Mouse (Mus musculus) forebrain, embryonic 14.5 days (tissue): ENCODE measurements around the gene Celf2. TPM values are rescaled to one million over a fixed set of nuclear protein-coding genes. Genes with fewer than 3 reads are reported as not detected.

Experiments used
- ATAC-seq: fragments of 200-750 bp; cut with Nextera tagmentation; 2 replicates; pipeline ENCODE4 v1.8.0; 2017; ENCODE audit warnings: mild to moderate bottlenecking, moderate library complexity
- DNase-seq: peaks from one replicate; pipeline ENCODE4 v3.0.0-alpha.2; 2015; ENCODE audit warnings: low spot score
- H3K27ac ChIP-seq: fragments of 300-500 bp; sonication (generic); 2 replicates; pipeline ENCODE4 v1.5.1; 2014; ENCODE audit warnings: low read depth, mild to moderate bottlenecking, control low read depth, low read length, moderate library complexity
- H3K27me3 ChIP-seq: fragments of 300-500 bp; sonication (generic); replicated peaks from 2 replicates; pipeline ENCODE4 v1.6.1; 2014; ENCODE audit warnings: low read length, control low read depth, mixed read lengths; ENCODE audit not compliant: control insufficient read depth, insufficient read depth
- H3K36me3 ChIP-seq: fragments of 300-500 bp; sonication (generic); 2 replicates; pipeline ENCODE4 v1.6.1; 2014; ENCODE audit warnings: low read length, control low read depth; ENCODE audit not compliant: control insufficient read depth, insufficient read depth
- H3K4me1 ChIP-seq: fragments of 300-500 bp; sonication (generic); 2 replicates; pipeline ENCODE4 v1.6.1; 2014; ENCODE audit warnings: antibody characterized with exemption, low read length, control low read depth; ENCODE audit not compliant: control insufficient read depth, insufficient read depth
- H3K4me2 ChIP-seq: fragments of 300-500 bp; sonication (generic); 2 replicates; pipeline ENCODE4 v1.6.1; 2014; ENCODE audit warnings: mild to moderate bottlenecking, control low read depth, low read length
- H3K4me3 ChIP-seq: fragments of 300-500 bp; sonication (generic); 2 replicates; pipeline ENCODE4 v1.5.1; 2014; ENCODE audit warnings: low read depth, low read length, control low read depth
- H3K9ac ChIP-seq: fragments of 300-500 bp; sonication (generic); 2 replicates; pipeline ENCODE4 v1.6.1; 2014; ENCODE audit warnings: mild to moderate bottlenecking, low read length, control low read depth, moderate library complexity
- H3K9me3 ChIP-seq: fragments of 300-500 bp; sonication (generic); replicated peaks from 2 replicates; pipeline ENCODE4 v1.6.1; 2016; ENCODE audit warnings: low read length, control low read depth, mixed read lengths; ENCODE audit not compliant: control insufficient read depth
- WGBS: fragments of 180-500 bp; shearing (Covaris S2); extraction: QIAGEN DNeasy Blood & Tissue Kit; methylation state at CpG from one replicate; pipeline ENCODE4 v1.1.7; 2014; 5-methylcytosine and 5-hydroxymethylcytosine counted together
- polyA plus RNA-seq: library from polyadenylated mRNA; unstranded; fragments of >200 nt; fragmentation: Nextera tagmentation; extraction: Ambion mirVana; gene quantifications from 2 replicates; pipeline ENCODE4 v1.2.1, GENCODE M21; 2014

The Celf2 gene
- polyA plus RNA-seq, 1 experiment from 2014 or later, result 198 TPM

DNA sequence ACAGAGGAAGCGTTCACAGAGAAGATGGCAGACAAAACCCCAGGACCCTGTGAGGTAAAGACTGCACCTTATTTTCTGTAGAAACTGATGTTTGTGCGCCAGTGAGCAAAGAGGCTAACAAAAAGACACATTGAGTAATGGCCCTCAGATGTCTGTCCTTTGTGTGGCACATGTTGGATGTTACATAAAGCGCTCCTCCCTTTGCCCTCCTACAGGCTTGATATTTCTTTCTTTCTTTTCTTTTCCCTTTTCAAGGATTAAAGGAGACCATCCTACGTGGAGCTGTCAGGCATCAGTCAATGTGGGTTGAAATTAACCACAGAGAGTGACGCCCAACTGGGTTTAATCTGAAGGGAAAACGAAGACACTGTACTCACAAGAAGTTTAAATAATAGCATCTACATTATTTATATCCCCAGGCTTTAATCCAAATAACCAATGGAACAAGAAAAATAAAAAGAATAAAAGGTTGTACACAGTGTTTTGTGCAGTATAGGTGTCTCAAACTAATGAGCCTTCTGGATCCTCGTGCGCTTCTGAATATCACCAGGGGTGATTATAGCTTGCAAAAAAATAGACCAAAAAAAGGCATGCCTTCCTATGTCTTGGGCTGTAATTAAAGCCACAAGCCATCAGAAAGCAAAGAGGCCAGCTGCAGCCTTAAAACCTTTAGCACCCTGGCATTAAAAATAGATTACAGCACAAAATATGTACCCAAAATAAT is 21.3 kb upstream of the Celf2 start:
- H3K4me2 ChIP-seq, result peak overlapping the region; percentile 4; the same call in 1 of the 2 replicates
- ATAC-seq (peak; percentile 51), DNase-seq (peak; percentile 58)
- peak overlapping the region; percentile 39; the same call in 1 of the 2 replicates for H3K27ac ChIP-seq
- H3K27me3 ChIP-seq, result no peaks in the 10 kb centered on the region
- no peaks in the 10 kb centered on the region for H3K36me3 ChIP-seq
- H3K4me3 ChIP-seq, result no peak overlapping the region
- H3K4me1 ChIP-seq, result peaks cover 11% of the 10 kb centered on the region
- H3K9ac ChIP-seq, result no peak overlapping the region
- no peaks in the 10 kb centered on the region for H3K9me3 ChIP-seq
- WGBS, result 13% methylated on average over 8 of the region's 8 CpGs

DNA sequence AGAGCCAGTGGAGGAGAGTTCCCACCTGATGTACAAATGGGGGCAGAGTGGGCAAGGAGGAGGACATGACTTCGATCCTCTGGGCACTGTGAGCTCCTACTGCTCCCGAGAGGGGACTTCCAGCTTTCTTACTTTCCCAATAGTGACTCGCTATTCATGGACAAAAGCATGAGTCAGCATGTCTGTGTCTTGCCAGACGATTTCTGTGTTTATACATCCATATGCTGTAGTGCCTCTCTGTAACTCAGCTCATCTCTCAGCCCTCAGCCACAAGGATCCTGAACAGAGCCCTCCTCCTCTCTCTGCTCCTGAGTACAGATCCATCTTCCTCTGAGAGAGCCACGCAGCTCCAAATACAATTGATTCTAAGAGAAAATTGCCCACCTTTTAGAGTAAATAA is 20.3 kb upstream of the Celf2 start:
- Histone ChIP-seq H3K9ac (no peak overlapping the region), H3K27me3 (no peaks in the 10 kb centered on the region), H3K36me3 (no peaks in the 10 kb centered on the region), H3K4me1 (peaks cover 11% of the 10 kb centered on the region), H3K4me3 (no peak overlapping the region), H3K9me3 (no peaks in the 10 kb centered on the region), H3K27ac (peak overlapping the region; percentile 5; the same call in 1 of the 2 replicates), H3K4me2 (no peak overlapping the region)
- no peak for ATAC-seq
- DNase-seq, result peak; percentile 61
- 42% methylated on average over 5 of the region's 5 CpGs for WGBS

GRCm38 (mm10) chr2:7526696-7527095 is 17.3 kb upstream of the Celf2 start:
- Histone ChIP-seq H3K9me3 (no peaks in the 10 kb centered on the region), H3K4me3 (no peak overlapping the region), H3K4me1 (peaks cover 11% of the 10 kb centered on the region), H3K27ac (no peak overlapping the region), H3K36me3 (no peaks in the 10 kb centered on the region), H3K27me3 (no peaks in the 10 kb centered on the region), H3K4me2 (no peak overlapping the region), H3K9ac (no peak overlapping the region)
- DNase-seq (no peak), ATAC-seq (no peak; the same call in 1 of the 2 replicates)
- 45% methylated on average over 6 of the region's 6 CpGs for WGBS

- ATAC-seq (no peak), DNase-seq (no peak)
- 92% methylated on average over 1 of the region's 1 CpGs for WGBS
- no peaks in the 10 kb centered on the region for H3K9me3 ChIP-seq
- H3K4me2 ChIP-seq, result no peak overlapping the region
- H3K4me1 ChIP-seq, result no peaks in the 10 kb centered on the region
- H3K27ac ChIP-seq, result no peak overlapping the region
- no peak overlapping the region for H3K4me3 ChIP-seq
- no peaks in the 10 kb centered on the region for H3K36me3 ChIP-seq
- no peaks in the 10 kb centered on the region for H3K27me3 ChIP-seq
- no peak overlapping the region for H3K9ac ChIP-seq
These were observed 10.1 kb upstream of the Celf2 start for GRCm38 (mm10) chr2:7519473-7519872.

DNA sequence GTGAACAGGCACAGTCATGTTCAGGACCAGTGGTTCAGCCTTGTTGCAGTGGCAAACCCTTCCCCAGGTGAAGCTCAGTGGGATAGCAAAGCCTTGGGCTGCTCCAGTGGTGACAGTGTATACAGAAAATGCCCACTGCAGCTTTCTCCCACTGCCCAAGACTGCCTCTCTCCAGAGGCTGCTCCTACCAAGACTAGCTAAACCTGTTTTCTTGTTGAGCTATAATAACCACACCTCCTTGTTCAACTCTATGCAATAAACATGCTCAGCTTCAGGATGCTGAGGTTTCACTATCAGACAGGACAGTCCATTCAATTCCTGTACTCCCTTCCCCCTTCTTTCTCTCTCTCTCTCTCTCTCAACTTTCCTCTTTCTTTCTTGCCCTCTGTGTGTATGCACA is 15.9 kb downstream of the Celf2 start:
- ATAC-seq, result no peak

DNA sequence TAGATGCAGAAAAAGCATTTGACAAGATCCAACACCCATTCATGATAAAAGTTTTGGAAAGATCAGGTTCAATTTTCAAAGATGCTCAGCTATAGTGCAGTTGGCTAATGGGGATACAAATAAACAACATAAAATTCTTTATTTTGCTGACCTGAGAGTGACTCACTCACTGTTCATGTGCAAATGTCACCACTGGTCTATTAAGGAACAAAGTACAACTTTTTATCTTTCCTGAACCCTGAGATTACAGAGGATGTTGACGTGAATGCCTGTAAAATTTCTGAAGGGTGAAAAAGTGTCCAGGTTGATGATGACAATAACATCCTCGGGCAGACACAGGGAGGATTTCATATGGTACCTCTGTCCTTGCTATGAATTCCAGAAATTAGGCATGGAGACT is 24.4 kb downstream of the Celf2 start:
- H3K4me1 ChIP-seq, result no peaks in the 10 kb centered on the region; the same call in 1 of the 2 replicates
- H3K9me3 ChIP-seq, result no peaks in the 10 kb centered on the region
- ATAC-seq (no peak), DNase-seq (no peak)
- H3K36me3 ChIP-seq, result no peaks in the 10 kb centered on the region
- WGBS, result 81% methylated on average over 2 of the region's 2 CpGs
- H3K27ac ChIP-seq, result no peak overlapping the region
- no peaks in the 10 kb centered on the region for H3K27me3 ChIP-seq
- H3K4me3 ChIP-seq, result no peak overlapping the region
- H3K9ac ChIP-seq, result no peak overlapping the region
- H3K4me2 ChIP-seq, result no peak overlapping the region

More for the DNA sequence above, 15.9 kb downstream of the Celf2 start:
- no peak overlapping the region for H3K9ac ChIP-seq
- H3K27me3 ChIP-seq, result no peaks in the 10 kb centered on the region
- H3K4me2 ChIP-seq, result no peak overlapping the region
- DNase-seq, result no peak
- H3K9me3 ChIP-seq, result no peaks in the 10 kb centered on the region
- H3K4me1 ChIP-seq, result no peaks in the 10 kb centered on the region
- H3K4me3 ChIP-seq, result no peak overlapping the region
- no peaks in the 10 kb centered on the region for H3K36me3 ChIP-seq
- H3K27ac ChIP-seq, result no peak overlapping the region

DNA sequence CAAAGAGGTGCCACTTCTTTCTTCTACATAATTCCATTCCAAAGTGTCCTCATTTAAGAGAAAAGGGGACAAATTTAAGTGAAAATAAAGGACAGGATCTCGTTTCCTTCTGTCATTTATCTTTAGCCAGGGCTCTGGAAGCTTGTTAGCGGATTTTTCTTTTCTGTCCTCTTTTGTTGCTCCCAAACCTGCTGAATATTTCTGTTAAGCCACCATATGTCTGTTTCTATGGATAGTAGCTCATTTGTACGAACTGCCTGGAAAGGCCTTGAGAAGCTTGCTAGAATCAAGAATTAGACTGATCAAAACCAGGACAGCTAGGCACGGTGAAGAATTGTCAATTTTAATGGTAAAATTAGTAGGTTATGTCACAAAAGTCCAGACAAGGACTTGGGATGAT is 27.3 kb downstream of the Celf2 start:
- peak; percentile 21 for DNase-seq
- no peaks in the 10 kb centered on the region; the same call in 1 of the 2 replicates for H3K4me1 ChIP-seq
- no peaks in the 10 kb centered on the region for H3K27me3 ChIP-seq
- no peak overlapping the region for H3K9ac ChIP-seq
- whole genome bisulfite sequencing, result 19% methylated on average over 4 of the region's 4 CpGs
- H3K36me3 ChIP-seq, result no peaks in the 10 kb centered on the region
- no peak for ATAC-seq
- no peak overlapping the region for H3K27ac ChIP-seq
- H3K4me3 ChIP-seq, result no peak overlapping the region
- no peak overlapping the region for H3K4me2 ChIP-seq
- no peaks in the 10 kb centered on the region for H3K9me3 ChIP-seq

DNA sequence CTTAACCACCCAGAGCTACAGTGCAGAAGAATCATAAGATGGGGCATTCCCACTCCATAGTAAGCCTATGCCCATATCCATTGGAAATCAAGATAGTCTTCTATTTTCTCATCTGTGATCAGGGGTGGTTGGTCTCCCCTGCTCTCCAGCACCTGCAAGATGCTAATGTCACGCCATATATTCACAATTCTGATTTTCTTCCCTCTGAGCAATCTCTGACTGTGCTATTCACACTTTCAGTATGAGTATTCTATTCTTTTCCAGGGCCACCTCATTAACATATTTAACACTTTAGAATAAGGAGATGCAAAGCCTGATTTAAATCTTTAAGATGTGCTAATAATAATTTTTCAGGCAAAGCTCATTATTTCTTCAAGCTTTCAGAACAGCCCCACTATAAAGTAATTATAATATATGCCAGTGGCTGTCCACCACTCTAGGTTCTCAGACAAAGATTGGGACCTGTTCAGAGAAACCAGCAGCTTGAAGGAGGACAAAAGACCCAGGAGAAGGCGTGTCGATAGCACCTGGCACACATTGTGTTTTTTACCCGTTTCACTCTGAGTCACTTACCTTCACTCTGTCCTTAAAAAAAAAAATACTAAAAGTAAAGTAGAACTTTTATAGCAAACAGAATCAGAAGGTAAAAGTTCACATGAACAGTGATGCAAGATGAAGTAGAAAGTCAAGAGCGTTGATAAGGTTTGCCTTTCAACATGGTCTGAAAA is 48.9 kb downstream of the Celf2 start:
- WGBS, result 55% methylated on average over 5 of the region's 5 CpGs
- H3K9me3 ChIP-seq, result no peaks in the 10 kb centered on the region
- no peaks in the 10 kb centered on the region for H3K36me3 ChIP-seq
- no peak overlapping the region for H3K9ac ChIP-seq
- no peaks in the 10 kb centered on the region for H3K27me3 ChIP-seq
- DNase-seq, result no peak
- no peaks in the 10 kb centered on the region for H3K4me1 ChIP-seq
- no peak overlapping the region for H3K4me3 ChIP-seq
- H3K4me2 ChIP-seq, result no peak overlapping the region
- H3K27ac ChIP-seq, result no peak overlapping the region
- no peak for ATAC-seq

- peak; percentile 44; the same call in 1 of the 2 replicates for ATAC-seq
These were observed 70.6 kb downstream of the Celf2 start for GRCm38 (mm10) chr2:7438721-7439282.

More at GRCm38 (mm10) chr2:7438721-7439282, 70.6 kb downstream of the Celf2 start:
- DNase-seq, result peak; percentile 58
- H3K4me2 ChIP-seq, result no peak overlapping the region
- H3K36me3 ChIP-seq, result no peaks in the 10 kb centered on the region
- no peaks in the 10 kb centered on the region for H3K9me3 ChIP-seq
- no peak overlapping the region for H3K9ac ChIP-seq
- WGBS, result 48% methylated on average over 8 of the region's 8 CpGs
- peak overlapping the region; percentile 27; the same call in 1 of the 2 replicates for H3K27ac ChIP-seq
- no peaks in the 10 kb centered on the region for H3K27me3 ChIP-seq
- H3K4me3 ChIP-seq, result no peak overlapping the region
- H3K4me1 ChIP-seq, result no peaks in the 10 kb centered on the region
